Mouse (Mus musculus) neural tube, embryonic 13.5 days (tissue): ENCODE measurements around the gene Naxd. TPM values are rescaled to one million over a fixed set of nuclear protein-coding genes. Genes with fewer than 3 reads are reported as not detected.

ENCODE experiments used
- ATAC-seq: fragments of 200-750 bp; cut with Nextera tagmentation; 2 replicates; pipeline ENCODE4 v1.8.0; 2017; ENCODE audit warnings: low read depth, mild to moderate bottlenecking, moderate TSS enrichment, moderate library complexity
- H3K27ac ChIP-seq: fragments of 300-500 bp; sonication (generic); replicated peaks from 2 replicates; pipeline ENCODE4 v1.5.1; 2015; ENCODE audit warnings: moderate library complexity, mild to moderate bottlenecking, inconsistent platforms
- H3K27me3 ChIP-seq: fragments of 300-500 bp; sonication (generic); 2 replicates; pipeline ENCODE4 v1.6.1; 2015; ENCODE audit warnings: mild to moderate bottlenecking, inconsistent platforms
- H3K36me3 ChIP-seq: fragments of 300-500 bp; sonication (generic); 2 replicates; pipeline ENCODE4 v1.6.1; 2015; ENCODE audit warnings: mild to moderate bottlenecking, inconsistent platforms
- H3K4me1 ChIP-seq: fragments of 300-500 bp; sonication (generic); replicated peaks from 2 replicates; pipeline ENCODE4 v1.6.1; 2015; ENCODE audit warnings: inconsistent platforms
- H3K4me2 ChIP-seq: fragments of 300-500 bp; sonication (generic); 2 replicates; pipeline ENCODE4 v1.6.1; 2015; ENCODE audit warnings: inconsistent platforms, mild to moderate bottlenecking, moderate library complexity
- H3K4me3 ChIP-seq: fragments of 300-500 bp; sonication (generic); 2 replicates; pipeline ENCODE4 v1.5.1; 2015; ENCODE audit warnings: mild to moderate bottlenecking, inconsistent platforms
- H3K9ac ChIP-seq: fragments of 300-500 bp; sonication (generic); 2 replicates; pipeline ENCODE4 v1.6.1; 2015; ENCODE audit warnings: moderate library complexity, mild to moderate bottlenecking, inconsistent platforms
- H3K9me3 ChIP-seq: fragments of 300-500 bp; sonication (generic); 2 replicates; pipeline ENCODE4 v1.6.1; 2016; ENCODE audit warnings: inconsistent platforms
- WGBS: fragments of 180-500 bp; shearing (Covaris S2); methylation state at CpG from one replicate; pipeline ENCODE4 v1.1.7; 2015; 5-methylcytosine and 5-hydroxymethylcytosine counted together
- polyA plus RNA-seq: library from polyadenylated mRNA; unstranded; fragments of >200 nt; fragmentation: Nextera tagmentation; extraction: Ambion mirVana; gene quantifications from 2 replicates; pipeline ENCODE4 v1.2.1, GENCODE M21; 2015

Gene Naxd
- polyA plus RNA-seq: 148 and 150 TPM in 2 replicates

DNA sequence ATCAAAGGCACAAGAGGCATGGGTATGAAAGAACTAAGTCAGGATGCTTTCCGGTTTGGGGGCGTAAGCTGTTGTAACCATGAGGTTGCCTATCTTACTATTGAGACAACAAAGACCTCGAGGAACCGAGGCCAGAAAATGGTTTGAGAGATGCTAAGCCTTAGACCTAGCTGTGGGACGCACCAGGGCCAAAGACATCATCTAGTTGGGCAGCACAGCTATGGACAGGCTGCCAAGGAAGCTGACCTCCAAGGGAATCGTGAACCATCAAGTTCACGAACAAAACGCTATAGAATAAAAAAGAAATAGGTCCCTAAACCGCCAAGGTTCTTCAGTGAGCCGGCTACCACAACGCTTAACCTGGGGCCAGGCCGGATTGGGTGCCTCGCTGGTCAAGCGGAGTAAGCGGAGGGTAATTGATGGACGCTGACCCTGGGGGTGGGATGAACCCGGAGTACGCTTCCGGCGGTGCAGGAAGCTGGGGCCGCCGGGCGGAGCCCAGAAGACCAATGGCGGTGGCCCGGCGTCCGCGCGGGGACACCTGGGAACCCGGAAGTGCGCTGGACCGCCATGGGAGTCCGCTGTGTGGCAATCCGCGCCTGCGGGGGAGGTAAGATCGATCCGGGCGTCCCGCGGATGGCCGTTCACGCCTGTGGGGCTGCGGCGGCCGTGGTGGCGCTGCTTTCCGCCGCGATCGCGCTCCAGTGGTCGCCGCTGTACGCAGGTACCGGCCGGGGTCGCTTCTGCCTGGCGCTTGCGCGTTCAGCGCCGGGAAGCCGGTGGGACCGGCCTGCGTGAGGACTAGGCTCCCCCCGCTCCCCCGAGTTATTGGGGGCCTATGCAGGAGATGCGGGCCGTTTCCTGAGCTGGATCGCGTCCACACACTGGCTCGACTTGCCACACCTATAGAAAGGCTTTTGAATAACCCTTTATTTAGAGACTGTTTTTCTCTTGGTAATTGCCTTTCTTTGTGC, at the start of gene Naxd:
TSS of gene Naxd (plus strand) at position 490 of the 974 bp plus-strand sequence.
- ATAC-seq: peak; percentile 98
- WGBS: 4% methylated on average over 71 of the region's 73 CpGs
- H3K4me3 ChIP-seq: peak within 1 kb of the TSS; percentile 84
- H3K4me1 ChIP-seq: peaks cover 30% of the 10 kb centered on the region
- H3K9me3 ChIP-seq: no peaks in the 10 kb centered on the region
- 0 out of 2 replicates have a peak, but pooled peaks cover 4% of the 10 kb centered on the region for H3K36me3 ChIP-seq
- H3K4me2 ChIP-seq: peak within 1 kb of the TSS; percentile 69
- H3K27ac ChIP-seq: peak within 1 kb of the TSS; percentile 91
- peaks cover 30% of the 10 kb centered on the region for H3K27me3 ChIP-seq
- peak within 1 kb of the TSS; percentile 91 for H3K9ac ChIP-seq

DNA sequence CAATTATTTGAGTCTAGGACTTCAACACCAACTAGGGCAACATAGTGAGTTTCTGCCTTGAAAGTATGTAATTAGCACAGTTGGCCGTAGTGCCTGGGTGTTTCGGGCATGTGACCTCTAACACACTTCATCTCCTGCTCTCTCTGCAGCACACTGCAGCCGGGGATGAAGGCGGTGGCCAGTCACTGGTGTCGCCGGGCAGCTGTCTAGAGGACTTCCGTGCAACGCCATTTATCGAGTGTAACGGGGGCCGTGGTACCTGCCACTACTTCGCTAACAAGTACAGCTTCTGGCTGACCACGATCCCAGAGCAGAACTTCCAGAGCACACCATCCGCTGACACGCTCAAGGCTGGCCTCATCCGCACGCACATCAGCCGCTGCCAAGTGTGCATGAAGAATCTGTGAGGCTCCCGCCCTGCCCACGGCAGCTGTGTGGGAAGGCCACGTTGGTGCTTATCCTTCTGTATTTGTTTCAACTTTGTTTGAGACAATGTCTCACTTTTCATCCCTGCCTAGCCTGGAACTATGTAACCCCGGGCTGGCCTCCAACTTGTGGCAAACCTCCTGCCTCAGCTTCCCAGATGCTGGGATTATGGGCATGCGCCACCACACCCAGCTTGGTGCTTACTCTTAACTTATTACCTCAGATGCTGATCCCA, 49.3 kb upstream of the Naxd start:
- Histone ChIP-seq H3K27ac (no peak overlapping the region), H3K4me3 (no peak overlapping the region), H3K4me1 (peaks cover 4% of the 10 kb centered on the region), H3K9me3 (no peaks in the 10 kb centered on the region), H3K36me3 (no peaks in the 10 kb centered on the region), H3K27me3 (no peaks in the 10 kb centered on the region), H3K9ac (no peak overlapping the region), H3K4me2 (no peak overlapping the region)
- ATAC-seq: no peak
- 93% methylated on average over 23 of the region's 23 CpGs for WGBS

DNA sequence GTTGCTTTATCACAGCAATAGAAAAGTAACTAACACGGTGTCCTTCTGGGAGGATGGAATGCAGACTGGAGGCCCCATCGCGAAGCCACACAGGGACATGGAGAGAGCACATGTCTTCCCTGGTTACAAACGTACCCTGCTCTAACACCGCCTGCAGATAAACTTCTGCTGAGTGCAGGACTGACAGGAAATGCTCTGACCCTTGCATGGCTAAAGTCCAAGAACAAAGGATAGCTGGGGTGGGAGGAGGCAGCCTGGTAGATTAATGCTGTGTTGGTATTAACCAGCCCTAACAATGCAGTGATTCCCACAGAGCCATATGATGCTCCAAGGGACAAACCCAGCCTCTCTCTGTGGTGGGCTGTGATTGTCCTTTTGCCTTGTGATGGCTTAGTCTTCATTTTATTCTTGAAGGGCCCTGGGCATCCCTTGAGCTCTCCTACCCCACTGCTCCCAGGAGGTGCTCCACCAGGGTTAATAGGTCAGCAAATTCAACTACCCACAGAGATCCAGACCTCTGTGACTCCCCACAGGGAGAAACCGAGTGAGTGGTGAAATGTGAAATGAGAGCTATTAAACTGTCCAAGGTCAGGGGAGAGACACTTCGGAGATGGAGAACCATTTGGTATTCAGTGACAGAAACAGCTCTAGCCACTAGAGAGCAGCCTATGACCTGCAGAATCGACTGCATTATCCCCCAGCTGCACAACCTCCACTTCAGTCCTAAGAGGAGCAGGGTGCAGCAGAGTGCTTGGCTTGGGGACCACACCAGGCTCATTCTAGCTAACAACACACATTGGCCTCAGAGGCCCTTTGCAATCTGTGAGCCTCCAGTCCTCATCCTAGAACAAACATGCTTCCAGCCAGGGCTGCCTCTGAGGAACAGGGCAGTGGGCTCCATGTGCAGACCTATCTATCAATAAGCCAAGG, 46.9 kb upstream of the Naxd start:
- H3K36me3 ChIP-seq: no peaks in the 10 kb centered on the region
- WGBS: 28% methylated on average over 8 of the region's 8 CpGs
- no peak overlapping the region for H3K4me2 ChIP-seq
- H3K4me1 ChIP-seq: peaks cover 5% of the 10 kb centered on the region
- no peak for ATAC-seq
- H3K9me3 ChIP-seq: no peaks in the 10 kb centered on the region
- H3K9ac ChIP-seq: no peak overlapping the region
- H3K4me3 ChIP-seq: no peak overlapping the region
- no peak overlapping the region for H3K27ac ChIP-seq
- no peaks in the 10 kb centered on the region for H3K27me3 ChIP-seq

DNA sequence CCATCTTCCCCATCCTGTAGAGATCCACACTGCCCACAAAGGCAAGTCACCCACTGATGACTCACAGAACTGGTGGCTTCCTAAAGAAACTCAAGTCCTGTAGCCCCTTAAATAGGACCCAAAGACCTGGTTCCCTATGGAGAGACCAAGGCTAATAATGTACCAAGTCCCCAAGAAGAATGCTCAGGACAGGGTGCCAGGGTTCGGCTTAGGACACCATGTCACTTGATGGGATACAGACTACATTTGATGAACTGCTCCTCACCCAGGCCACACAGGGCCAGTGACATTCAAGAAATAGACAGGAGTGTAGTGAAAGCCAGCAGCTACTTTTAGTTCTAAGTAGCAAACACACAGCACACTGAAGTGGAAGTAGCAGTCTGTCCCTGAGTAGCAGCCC, 45.2 kb upstream of the Naxd start:
- Histone ChIP-seq H3K27me3 (no peaks in the 10 kb centered on the region), H3K9ac (no peak overlapping the region), H3K4me2 (no peak overlapping the region), H3K27ac (no peak overlapping the region), H3K4me1 (peaks cover 5% of the 10 kb centered on the region), H3K4me3 (no peak overlapping the region), H3K36me3 (no peaks in the 10 kb centered on the region), H3K9me3 (no peaks in the 10 kb centered on the region)
- no peak for ATAC-seq
- 97% methylated on average over 1 of the region's 1 CpGs for WGBS

DNA sequence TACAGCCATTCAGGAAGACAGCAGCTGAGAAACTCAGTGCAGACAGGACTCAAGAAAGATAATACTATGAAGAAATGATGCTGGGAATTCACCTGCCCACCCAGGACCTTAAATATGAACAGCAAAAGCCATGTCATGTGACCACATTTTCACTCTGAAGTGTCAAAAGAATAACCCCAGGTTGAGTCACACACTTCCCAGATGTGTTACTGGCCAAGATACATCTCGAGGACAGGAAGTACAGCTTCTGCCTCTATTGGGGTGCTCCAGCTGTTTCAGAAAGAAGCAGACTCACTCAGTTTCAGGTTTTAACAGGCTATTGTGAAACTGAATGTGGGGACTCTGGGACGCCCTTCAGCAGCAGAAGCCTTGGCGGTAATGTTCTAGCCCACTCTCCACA, 44.7 kb upstream of the Naxd start:
- peaks cover 5% of the 10 kb centered on the region for H3K4me1 ChIP-seq
- WGBS: 75% methylated on average over 3 of the region's 3 CpGs

DNA sequence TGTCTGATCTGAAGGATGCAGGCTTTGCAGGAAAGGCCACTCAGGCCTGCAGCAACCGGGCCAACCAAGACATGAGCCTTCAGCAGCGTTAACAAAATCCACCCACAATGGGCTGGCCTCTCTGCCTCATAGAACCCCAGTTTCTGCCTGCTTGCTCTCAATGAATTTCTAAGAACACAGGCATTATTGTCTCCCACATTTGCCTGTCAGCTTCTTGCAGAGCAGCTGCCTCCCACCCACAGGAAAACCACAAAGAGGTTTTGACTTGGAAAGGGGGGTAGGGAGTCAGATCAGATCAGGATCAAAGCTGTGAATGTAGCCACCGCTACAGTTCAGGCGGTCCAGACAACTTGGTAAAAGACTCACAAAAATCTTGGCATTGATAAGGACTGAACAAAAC, 44.3 kb upstream of the Naxd start:
- Histone ChIP-seq H3K4me2 (no peak overlapping the region; the same call in 1 of the 2 replicates), H3K27ac (no peak overlapping the region), H3K27me3 (no peaks in the 10 kb centered on the region), H3K4me3 (no peak overlapping the region), H3K9me3 (no peaks in the 10 kb centered on the region), H3K4me1 (peaks cover 5% of the 10 kb centered on the region), H3K9ac (no peak overlapping the region), H3K36me3 (no peaks in the 10 kb centered on the region)
- WGBS: 28% methylated on average over 4 of the region's 4 CpGs
- ATAC-seq: no peak

More for the DNA sequence above, 44.7 kb upstream of the Naxd start:
- no peak overlapping the region for H3K9ac ChIP-seq
- ATAC-seq: no peak
- H3K9me3 ChIP-seq: no peaks in the 10 kb centered on the region
- H3K4me3 ChIP-seq: no peak overlapping the region
- no peak overlapping the region; the same call in 1 of the 2 replicates for H3K4me2 ChIP-seq
- no peaks in the 10 kb centered on the region for H3K36me3 ChIP-seq
- no peak overlapping the region for H3K27ac ChIP-seq
- no peaks in the 10 kb centered on the region for H3K27me3 ChIP-seq

DNA sequence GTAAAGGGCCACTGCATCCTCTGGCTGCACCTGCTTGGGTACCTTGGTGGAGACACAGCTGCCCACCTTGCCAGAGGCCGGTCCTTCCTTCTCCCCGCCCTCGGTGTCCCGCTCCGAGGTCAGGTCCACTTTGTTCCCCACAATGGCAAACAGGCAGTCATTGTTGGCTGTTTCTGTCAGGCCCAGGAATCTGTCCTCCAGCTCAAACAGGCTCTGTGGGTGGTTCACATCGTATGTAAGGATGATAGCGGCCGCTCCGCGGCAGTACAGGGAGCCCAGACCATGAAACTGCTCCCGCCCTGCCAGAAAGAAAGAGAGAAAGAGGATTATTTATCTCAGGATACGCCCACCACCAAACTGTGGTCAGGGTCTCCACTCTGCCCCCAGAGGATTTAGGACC, 43.1 kb upstream of the Naxd start:
- Histone ChIP-seq H3K4me1 (peaks cover 9% of the 10 kb centered on the region), H3K9ac (no peak overlapping the region), H3K27me3 (no peaks in the 10 kb centered on the region), H3K36me3 (no peaks in the 10 kb centered on the region), H3K4me3 (no peak overlapping the region), H3K27ac (no peak overlapping the region), H3K4me2 (no peak overlapping the region), H3K9me3 (no peaks in the 10 kb centered on the region)
- ATAC-seq: no peak
- WGBS: 44% methylated on average over 12 of the region's 12 CpGs

DNA sequence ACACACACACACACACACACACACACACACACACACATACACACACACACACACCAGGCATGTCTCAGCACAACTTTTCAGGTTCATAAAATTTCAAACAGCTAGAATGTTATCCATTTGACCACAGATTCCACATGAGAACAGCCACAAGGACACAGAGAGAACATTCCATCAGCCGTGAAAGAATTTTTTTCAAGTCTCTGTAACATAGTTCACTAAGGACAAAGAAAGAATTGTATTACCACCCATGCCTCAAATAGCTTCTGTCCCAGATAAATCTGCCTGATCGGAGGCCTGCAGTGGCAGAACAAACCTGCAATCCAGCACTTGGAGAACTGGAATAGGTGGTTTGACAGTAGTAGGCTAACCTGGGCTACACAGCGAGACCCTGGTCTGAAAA, 40.0 kb upstream of the Naxd start:
- H3K9ac ChIP-seq: no peak overlapping the region
- no peak overlapping the region for H3K27ac ChIP-seq
- no peaks in the 10 kb centered on the region for H3K27me3 ChIP-seq
- peaks cover 9% of the 10 kb centered on the region for H3K4me1 ChIP-seq
- H3K4me2 ChIP-seq: no peak overlapping the region
- no peaks in the 10 kb centered on the region for H3K36me3 ChIP-seq
- no peaks in the 10 kb centered on the region for H3K9me3 ChIP-seq
- no peak for ATAC-seq
- no peak overlapping the region for H3K4me3 ChIP-seq
- WGBS: 72% methylated on average over 3 of the region's 3 CpGs

DNA sequence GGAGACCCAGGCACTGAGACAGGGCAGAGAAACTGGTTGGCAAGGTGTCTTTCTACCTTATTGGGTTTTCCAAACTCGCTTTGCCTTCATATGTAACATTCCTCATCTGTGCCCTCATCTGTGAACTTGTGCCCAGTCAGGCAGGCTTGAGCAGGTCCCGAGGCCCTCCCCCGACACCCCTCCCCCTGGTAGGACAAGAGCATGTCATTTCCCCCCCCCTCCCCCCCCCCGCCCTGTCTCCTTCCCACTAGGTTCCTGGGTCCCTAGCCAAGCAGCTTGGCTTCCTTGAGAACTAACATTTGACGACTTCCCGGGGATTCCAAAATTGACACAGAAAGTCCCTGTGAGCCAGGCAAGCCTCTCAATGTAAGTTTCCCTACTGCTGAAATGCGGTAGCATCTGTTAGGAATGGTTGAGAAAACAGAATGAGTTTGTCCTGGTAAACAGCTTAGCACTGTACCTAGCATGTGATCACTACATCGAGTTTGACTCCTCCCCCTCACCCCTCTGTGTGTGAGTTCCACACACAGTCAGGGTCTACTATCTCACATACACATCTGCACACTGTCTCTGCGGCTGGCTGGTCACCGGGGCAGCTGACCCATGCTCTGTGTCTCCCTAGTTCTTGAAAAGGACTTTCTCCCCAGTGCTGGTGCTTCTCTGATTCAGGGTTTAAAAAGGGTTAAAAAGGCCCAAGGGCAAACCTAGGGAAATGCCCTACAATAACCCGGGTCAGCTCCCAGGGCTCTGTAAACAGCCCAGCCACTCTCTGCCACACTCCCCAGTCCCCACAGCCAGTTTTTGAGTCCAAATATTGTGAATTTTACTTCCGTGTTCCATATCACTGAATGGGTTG, 39.1 kb upstream of the Naxd start:
- Histone ChIP-seq H3K4me3 (no peak overlapping the region), H3K4me1 (peaks cover 4% of the 10 kb centered on the region; the same call in 1 of the 2 replicates), H3K36me3 (no peaks in the 10 kb centered on the region), H3K4me2 (no peak overlapping the region), H3K27ac (no peak overlapping the region), H3K9ac (no peak overlapping the region), H3K27me3 (no peaks in the 10 kb centered on the region), H3K9me3 (no peaks in the 10 kb centered on the region)
- 48% methylated on average over 12 of the region's 12 CpGs for WGBS
- ATAC-seq: no peak

DNA sequence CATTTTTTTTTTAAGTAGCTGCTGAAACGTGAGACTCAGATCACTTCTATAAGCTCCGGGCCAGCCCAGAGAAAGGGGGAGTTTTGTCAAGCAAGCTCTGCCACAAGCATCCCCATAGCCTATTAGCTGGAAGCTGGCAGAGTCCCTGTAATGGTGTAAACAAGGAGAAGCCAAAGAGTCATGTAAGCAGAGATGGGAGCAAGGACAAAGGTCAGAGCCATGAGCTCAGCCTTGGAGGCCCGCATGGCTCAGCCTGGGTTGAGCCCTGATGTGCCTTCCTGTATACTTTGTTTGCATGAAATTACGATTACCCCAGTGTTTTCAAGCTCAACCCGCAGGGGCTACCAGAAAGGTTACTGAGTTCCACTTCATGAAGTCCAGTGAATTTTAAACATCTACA, 38.3 kb upstream of the Naxd start:
- 53% methylated on average over 5 of the region's 5 CpGs for WGBS
- Histone ChIP-seq H3K4me3 (no peak overlapping the region), H3K27ac (no peak overlapping the region), H3K4me2 (no peak overlapping the region), H3K4me1 (peaks cover 4% of the 10 kb centered on the region; the same call in 1 of the 2 replicates), H3K9me3 (no peaks in the 10 kb centered on the region), H3K9ac (no peak overlapping the region), H3K36me3 (no peaks in the 10 kb centered on the region), H3K27me3 (no peaks in the 10 kb centered on the region)
- ATAC-seq: no peak

DNA sequence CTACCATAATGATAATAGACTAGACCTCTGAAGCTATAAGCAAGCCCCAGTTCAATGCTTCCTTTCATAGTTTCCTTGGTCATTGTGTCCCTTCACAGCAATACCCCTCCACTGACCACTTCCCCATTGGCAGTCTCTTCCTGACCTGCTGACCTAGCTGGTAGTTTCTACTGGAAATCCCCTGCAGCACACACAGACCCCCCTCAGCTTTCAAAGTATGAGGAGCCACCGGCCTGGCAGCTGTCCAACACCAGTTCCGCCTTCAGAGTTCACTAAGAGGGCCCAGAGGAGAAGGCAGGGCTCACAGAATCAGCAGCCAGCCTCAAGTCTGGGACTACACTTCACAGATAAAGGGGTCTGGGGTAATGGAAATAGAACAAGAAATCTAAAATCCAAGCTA, 36.4 kb upstream of the Naxd start:
- Histone ChIP-seq H3K4me2 (no peak overlapping the region), H3K36me3 (no peaks in the 10 kb centered on the region), H3K9me3 (no peaks in the 10 kb centered on the region), H3K27me3 (no peaks in the 10 kb centered on the region), H3K27ac (no peak overlapping the region), H3K9ac (no peak overlapping the region), H3K4me3 (no peak overlapping the region), H3K4me1 (peaks cover 4% of the 10 kb centered on the region; the same call in 1 of the 2 replicates)
- ATAC-seq: no peak
- WGBS: 44% methylated on average over 2 of the region's 2 CpGs
